Mouse (Mus musculus): ENCODE data around the gene Narfl. TPM values are rescaled to one million over a fixed set of nuclear protein-coding genes. Genes with fewer than 3 reads are reported as not detected.

Narfl gene
- total and polyA plus RNA-seq, 3 experiments, result 30.6 to 34.3 TPM; not detected in 1

GRCm38 (mm10) chr17:25794197-25794596 is 20.6 kb downstream of the Narfl start:
- TF ChIP-seq HCFC1 (IDR thresholded peaks at IDR 0.05; ENCODE audit: low read depth, low read length) (no peak), ZKSCAN1 (IDR thresholded peaks at IDR 0.05; ENCODE audit: low read depth, low read length) (no peak), ELF1 (IDR thresholded peaks at IDR 0.05; ENCODE audit: low read depth, low read length) (no peak), RCOR1 (IDR thresholded peaks at IDR 0.05; ENCODE audit: low read depth, low read length) (no peak), JUND (IDR thresholded peaks at IDR 0.05; ENCODE audit: low read depth, low read length) (no peak), BHLHE40 (IDR thresholded peaks at IDR 0.05; ENCODE audit: borderline replicate concordance, low read depth, low read length) (no peak), CHD1 (IDR thresholded peaks at IDR 0.05; ENCODE audit: low read depth, low read length) (no peak), EP300 (IDR thresholded peaks at IDR 0.05; ENCODE audit: low read depth in 1 of 2, low read length in 2 of 2) (no peak), ZC3H11A (IDR thresholded peaks at IDR 0.05; ENCODE audit: low read depth, low read length) (no peak), USF2 (IDR thresholded peaks at IDR 0.05; ENCODE audit: borderline replicate concordance in 1 of 2, insufficient read depth in 1 of 2, low read depth in 1 of 2, low read length in 2 of 2) (no peak), TAL1 (IDR thresholded peaks at IDR 0.05; ENCODE audit: low read length) (no peak), SIN3A (IDR thresholded peaks at IDR 0.05; ENCODE audit: low read length) (no peak), USF1 (IDR thresholded peaks at IDR 0.05; ENCODE audit: low read depth, low read length) (no peak), SMC3 (IDR thresholded peaks at IDR 0.05; ENCODE audit: low read depth, low read length) (no peak)
- H3K4me1 ChIP-seq (ENCODE audit: control insufficient read depth in 1 of 2, insufficient read depth in 2 of 2, low read length in 2 of 2), result peaks cover 0 to 30% of the 10 kb centered on the region in 2 experiments; a peak in 2 of 4 replicates
- DNase-seq (ENCODE audit: low read depth, low spot score), result no peak

GRCm38 (mm10) chr17:25794998-25795397 is 21.4 kb downstream of the Narfl start:
- Histone ChIP-seq H3K36me3 (ENCODE audit: control insufficient read depth in 1 of 2, insufficient read depth in 2 of 2, low read length in 2 of 2) (peaks cover 0 to 9% of the 10 kb centered on the region in 2 experiments; a peak in 1 of 4 replicates), H3K4me1 (ENCODE audit: control insufficient read depth in 1 of 2, insufficient read depth in 2 of 2, low read length in 2 of 2) (peaks cover 0 to 30% of the 10 kb centered on the region in 2 experiments; a peak in 2 of 4 replicates), H3K4me3 (ENCODE audit: control insufficient read depth in 1 of 2, insufficient read depth in 1 of 2, low read depth in 2 of 2, low read length in 2 of 2) (no peak overlapping the region), H3K27me3 (ENCODE audit: control insufficient read depth in 1 of 2, insufficient read depth in 2 of 2, low read length in 2 of 2) (no peaks in the 10 kb centered on the region), H3K27ac (ENCODE audit: control insufficient read depth, low read depth, low read length) (no peak overlapping the region), H3K9me3 (replicated peaks; ENCODE audit: insufficient read depth, low read length) (no peaks in the 10 kb centered on the region), H3K9ac (ENCODE audit: control insufficient read depth, low read depth, low read length, poor library complexity, severe bottlenecking) (no peak overlapping the region), H3K79me2 (ENCODE audit: control insufficient read depth, insufficient read depth, low read length, poor library complexity) (peaks cover 20% of the 10 kb centered on the region)
- TF ChIP-seq ZMIZ1 (IDR thresholded peaks at IDR 0.05; ENCODE audit: low read depth, low read length), result no peak
- TF ChIP-seq SIN3A (IDR thresholded peaks at IDR 0.05; ENCODE audit: low read length), result no peak
- no peak for TF ChIP-seq TBP (IDR thresholded peaks at IDR 0.05; ENCODE audit: low read depth, low read length)
- no peak for TF ChIP-seq POLR2AphosphoS2 (IDR thresholded peaks at IDR 0.05; ENCODE audit: low read length)
- TF ChIP-seq TCF12 (IDR thresholded peaks at IDR 0.05; ENCODE audit: low read depth, low read length), result no peak
- no peak for TF ChIP-seq EP300 (IDR thresholded peaks at IDR 0.05; ENCODE audit: low read depth in 1 of 2, low read length in 2 of 2)
- TF ChIP-seq NELFE (IDR thresholded peaks at IDR 0.05; ENCODE audit: low read depth, low read length), result no peak
- DNase-seq (ENCODE audit: low read depth, low spot score), result no peak

More at GRCm38 (mm10) chr17:25794197-25794596, 20.6 kb downstream of the Narfl start:
- no peak overlapping the region for H3K27ac ChIP-seq (ENCODE audit: control insufficient read depth, low read depth, low read length)
- no peaks in the 10 kb centered on the region for H3K27me3 ChIP-seq (ENCODE audit: control insufficient read depth in 1 of 2, insufficient read depth in 2 of 2, low read length in 2 of 2)
- no peak overlapping the region for H3K4me3 ChIP-seq (ENCODE audit: control insufficient read depth in 1 of 2, insufficient read depth in 1 of 2, low read depth in 2 of 2, low read length in 2 of 2)
- no peak overlapping the region for H3K9ac ChIP-seq (ENCODE audit: control insufficient read depth, low read depth, low read length, poor library complexity, severe bottlenecking)
- H3K79me2 ChIP-seq (ENCODE audit: control insufficient read depth, insufficient read depth, low read length, poor library complexity), result peaks cover 20% of the 10 kb centered on the region
- H3K36me3 ChIP-seq (ENCODE audit: control insufficient read depth in 1 of 2, insufficient read depth in 2 of 2, low read length in 2 of 2), result peaks cover 0 to 9% of the 10 kb centered on the region in 2 experiments; a peak in 1 of 4 replicates
- no peaks in the 10 kb centered on the region for H3K9me3 ChIP-seq (replicated peaks; ENCODE audit: insufficient read depth, low read length)
